Mouse (Mus musculus) small intestine, adult 2 months (tissue): ENCODE results near the gene Cyth4.

Experiments used
- CTCF ChIP-seq: fragments of 200-500 bp; IDR thresholded peaks from 2 replicates; pipeline ENCODE4 v1.5.1; 2012; ENCODE audit warnings: low read depth, mild to moderate bottlenecking, control low read depth, inconsistent platforms, low read length, moderate library complexity, mixed read lengths; ENCODE audit not compliant: insufficient replicate concordance, insufficient read length; ENCODE audit errors: extremely low read depth
- POLR2A ChIP-seq: fragments of 200-500 bp; IDR thresholded peaks from 2 replicates; pipeline ENCODE4 v1.6.1; 2012; ENCODE audit warnings: low read depth, mild to moderate bottlenecking, control low read depth, inconsistent platforms, low read length, moderate library complexity

- no peak for TF ChIP-seq CTCF
- no peak for TF ChIP-seq POLR2A
These were observed 28.1 kb downstream of the Cyth4 start for GRCm38 (mm10) chr15:78624961-78625360.
